Mouse (Mus musculus): ENCODE results near the gene Spns3. TPM values are rescaled to one million over a fixed set of nuclear protein-coding genes. Genes with fewer than 3 reads are reported as not detected.
A peak's percentile ranks its signal among the peaks of the same experiment; 100 is the strongest.

Gene Spns3
- total RNA-seq, 2 experiments from 2014 or later = 0.17 to 0.57 TPM

GRCm38 (mm10) chr11:72470004-72470403 lies 80.3 kb downstream of the Spns3 start:
- intact Hi-C loops (cut with DNase I) = no loop called here

GRCm38 (mm10) chr11:72469217-72469616 lies 81.1 kb downstream of the Spns3 start:
- peak in 1 of 2 experiments; percentile 43 for DNase-seq (ENCODE audit: low spot score in 2 of 2)
- intact Hi-C loops (cut with DNase I) = no loop called here

More at GRCm38 (mm10) chr11:72470004-72470403, 80.3 kb downstream of the Spns3 start:
- DNase-seq (ENCODE audit: low spot score in 2 of 2) = no peak

- no peak for DNase-seq (ENCODE audit: low spot score in 2 of 2)
Measured at GRCm38 (mm10) chr11:72468525-72468924, 81.8 kb downstream of the Spns3 start.

GRCm38 (mm10) chr11:72466694-72467507 lies 83.4 kb downstream of the Spns3 start:
- intact Hi-C loops (cut with DNase I) = no loop called here
- DNase-seq (ENCODE audit: low spot score in 2 of 2) = no peak

More at GRCm38 (mm10) chr11:72468525-72468924, 81.8 kb downstream of the Spns3 start:
- intact Hi-C loops (cut with DNase I) = no loop called here

GRCm38 (mm10) chr11:72465978-72466693 lies 84.2 kb downstream of the Spns3 start:
- intact Hi-C loops (cut with DNase I) = no loop called here
- no peak for DNase-seq (ENCODE audit: low spot score in 2 of 2)

- DNase-seq (ENCODE audit: low spot score in 2 of 2) = no peak
- intact Hi-C loops (cut with DNase I) = no loop called here
Measured at GRCm38 (mm10) chr11:72464821-72465220, 85.5 kb downstream of the Spns3 start.

- intact Hi-C loops (cut with DNase I) = no loop called here
- DNase-seq (ENCODE audit: low spot score in 2 of 2) = no peak
Measured at GRCm38 (mm10) chr11:72461500-72461981, 88.8 kb downstream of the Spns3 start.

- intact Hi-C loops (cut with DNase I) = loop anchor here (5.0 kb wide), 1 partner anchor 74 kb away; no protein-coding TSS in a partner anchor
- DNase-seq (ENCODE audit: low spot score in 2 of 2) = no peak
Measured at GRCm38 (mm10) chr11:72458502-72458901, 91.8 kb downstream of the Spns3 start.

- intact Hi-C loops (cut with DNase I) = loop anchor here (5.0 kb wide), 1 partner anchor 74 kb away; no protein-coding TSS in a partner anchor
- no peak for DNase-seq (ENCODE audit: low spot score in 2 of 2)
Measured at GRCm38 (mm10) chr11:72457995-72458496, 92.3 kb downstream of the Spns3 start.

- intact Hi-C loops (cut with DNase I) = loop anchor here (5.0 kb wide), 1 partner anchor 77 kb away; no protein-coding TSS in a partner anchor
- no peak for DNase-seq (ENCODE audit: low spot score in 2 of 2)
Measured at GRCm38 (mm10) chr11:72455694-72456093, 94.6 kb downstream of the Spns3 start.

GRCm38 (mm10) chr11:72453105-72453953 lies 97.0 kb downstream of the Spns3 start:
- intact Hi-C loops (cut with DNase I) = no loop called here
- DNase-seq (ENCODE audit: low spot score in 2 of 2) = no peak

- intact Hi-C loops (cut with DNase I) = no loop called here
- no peak for DNase-seq (ENCODE audit: low spot score in 2 of 2)
Measured at GRCm38 (mm10) chr11:72452140-72452665, 98.1 kb downstream of the Spns3 start.

- intact Hi-C loops (cut with DNase I) = no loop called here
- no peak for DNase-seq (ENCODE audit: low spot score in 2 of 2)
Measured at GRCm38 (mm10) chr11:72447475-72447874, 102.8 kb downstream of the Spns3 start.

GRCm38 (mm10) chr11:72446311-72447105 lies 103.8 kb downstream of the Spns3 start:
- no peak for DNase-seq (ENCODE audit: low spot score in 2 of 2)
- intact Hi-C loops (cut with DNase I) = no loop called here
